Mouse (Mus musculus) cortical plate, adult 2 months (tissue): Measurements from ENCODE around the gene Slc6a18.

Experiments used
- CTCF ChIP-seq: fragments of 200-500 bp; IDR thresholded peaks from 2 replicates; pipeline ENCODE4 v1.5.1; 2011; ENCODE audit warnings: mild to moderate bottlenecking, control low read depth, low read length; ENCODE audit not compliant: insufficient read depth; ENCODE audit errors: extremely low read depth
- POLR2A ChIP-seq: fragments of 200-500 bp; IDR thresholded peaks from 2 replicates; pipeline ENCODE4 v1.6.1; 2011; ENCODE audit warnings: mild to moderate bottlenecking, low read length, control low read depth; ENCODE audit not compliant: insufficient read depth; ENCODE audit errors: extremely low read depth

GRCm38 (mm10) chr13:73618406-73618805, 59.4 kb downstream of the Slc6a18 start:
- TF ChIP-seq POLR2A: no peak
- TF ChIP-seq CTCF: no peak
